Mouse (Mus musculus): ENCODE data around the gene Dach1.

DNA sequence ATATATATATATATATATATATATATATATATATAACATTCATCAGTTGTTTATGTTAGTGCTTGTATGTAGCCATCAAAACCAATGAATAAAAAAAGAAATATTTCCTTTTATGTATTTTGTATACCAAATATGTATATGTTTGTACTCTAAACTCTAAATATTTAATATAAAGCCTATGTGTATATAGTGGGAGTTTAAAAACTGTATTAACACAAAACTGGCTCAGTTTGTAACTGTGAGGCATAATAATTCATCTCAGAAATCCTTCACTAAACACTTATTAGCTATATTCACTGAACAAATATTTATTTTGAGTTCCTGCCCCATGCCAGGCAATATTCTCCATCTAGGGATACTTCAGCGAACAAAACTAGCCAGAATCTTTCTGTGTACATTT, 155.5 kb downstream of the Dach1 start:
- TF ChIP-seq CTCF (IDR thresholded peaks at IDR 0.05; ENCODE audit: control insufficient read depth, insufficient read depth, low read length) (no peak), POLR2A (IDR thresholded peaks at IDR 0.05; ENCODE audit: borderline replicate concordance, control insufficient read depth, low read depth, low read length) (no peak)

Measured in bone marrow, adult 2 months (tissue).